Mouse (Mus musculus): Measurements from ENCODE around the gene Olfr1535. TPM values are rescaled to one million over a fixed set of nuclear protein-coding genes. Genes with fewer than 3 reads are reported as not detected.

The Olfr1535 gene
- total RNA-seq (2021): not detected
- long read RNA-seq, experiment 1: 0 reads
- long read RNA-seq, experiment 2: 0 reads

DNA sequence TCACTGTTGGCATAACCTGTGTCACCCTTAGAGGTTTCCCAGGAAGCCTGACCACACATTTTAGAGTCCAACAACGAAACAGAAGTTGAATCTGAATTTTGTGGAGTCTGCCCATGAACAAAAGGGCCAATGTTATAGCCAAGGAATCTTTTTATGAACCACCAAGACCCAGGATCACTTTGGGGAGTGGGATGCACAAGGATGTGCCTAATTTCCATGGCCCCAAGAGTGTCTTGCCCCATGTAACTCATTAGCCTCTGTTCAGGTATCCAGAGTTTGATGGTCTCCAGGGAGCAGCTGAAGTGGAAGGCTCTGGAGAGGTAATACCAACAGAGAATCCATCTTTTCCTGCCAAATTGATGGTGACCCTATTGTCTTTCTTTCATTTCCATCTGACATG lies at the start of gene Olfr1535:
Olfr1535 (minus strand) TSS at position 101 of the 400 bp plus-strand sequence.
- H3K4me3 ChIP-seq: no peak within 1 kb of the TSS
- TF ChIP-seq CTCF (conservative IDR thresholded peaks at IDR 0.05): no peak
- DNase-seq (ENCODE audit: low spot score in 2 of 2): no peak
- no peak within 1 kb of the TSS for H3K27ac ChIP-seq

- TF ChIP-seq CTCF (conservative IDR thresholded peaks at IDR 0.05): no peak
These were observed 31.9 kb upstream of the Olfr1535 start for GRCm38 (mm10) chr13:21591618-21592017.

DNA sequence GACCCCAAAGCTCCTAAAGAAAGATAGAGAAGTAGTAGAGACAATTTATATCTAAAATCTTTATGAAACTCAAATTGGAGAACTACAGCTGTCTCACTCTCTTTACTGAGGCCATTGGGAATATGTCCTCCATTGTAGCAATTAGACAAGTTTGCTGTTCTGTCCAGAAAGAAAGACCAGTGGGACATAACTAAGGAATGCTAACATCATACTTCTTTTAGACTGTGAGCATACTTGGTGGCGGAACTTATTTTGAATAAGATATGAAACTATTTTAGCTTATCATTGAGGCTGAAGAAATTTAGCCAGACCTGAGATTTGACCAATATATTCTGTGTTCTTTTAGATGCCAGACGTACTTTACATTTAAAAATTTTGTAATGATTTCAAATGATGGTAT lies 22.0 kb upstream of the Olfr1535 start, which contains the start of gene Olfr1364:
Olfr1364 (minus strand) TSS at position 101 of the 400 bp plus-strand sequence.
- no peak within 1 kb of the TSS for H3K4me3 ChIP-seq
- TF ChIP-seq CTCF (conservative IDR thresholded peaks at IDR 0.05): no peak
- DNase-seq (ENCODE audit: low spot score in 2 of 2): no peak
- no peak within 1 kb of the TSS for H3K27ac ChIP-seq

More at GRCm38 (mm10) chr13:21591618-21592017, 31.9 kb upstream of the Olfr1535 start:
- no peak overlapping the region for H3K4me3 ChIP-seq
- no peak for DNase-seq (ENCODE audit: low spot score in 2 of 2)
- H3K27ac ChIP-seq: no peak overlapping the region

- DNase-seq (ENCODE audit: low spot score in 2 of 2): no peak
- Histone ChIP-seq H3K27ac (no peak overlapping the region), H3K4me3 (no peak overlapping the region)
- TF ChIP-seq CTCF (conservative IDR thresholded peaks at IDR 0.05): no peak
These were observed 9.1 kb downstream of the Olfr1535 start for GRCm38 (mm10) chr13:21550416-21551110.

GRCm38 (mm10) chr13:21549487-21549886 lies 10.2 kb downstream of the Olfr1535 start:
- no peak for DNase-seq (ENCODE audit: low spot score in 2 of 2)
- H3K4me3 ChIP-seq: no peak overlapping the region
- H3K27ac ChIP-seq: no peak overlapping the region
- TF ChIP-seq CTCF (conservative IDR thresholded peaks at IDR 0.05): no peak

GRCm38 (mm10) chr13:21542708-21543107 lies 17.0 kb downstream of the Olfr1535 start, which contains the start of gene Olfr1366:
Olfr1366 (minus strand) TSS chr13:21542808.
- no peak for DNase-seq (ENCODE audit: low spot score in 2 of 2)
- H3K27ac ChIP-seq: no peak within 1 kb of the TSS
- no peak for TF ChIP-seq CTCF (conservative IDR thresholded peaks at IDR 0.05)
- H3K4me3 ChIP-seq: no peak within 1 kb of the TSS

GRCm38 (mm10) chr13:21530781-21531201 lies 28.9 kb downstream of the Olfr1535 start, which contains the start of gene Zkscan8:
Zkscan8 (minus strand) TSS chr13:21531120.
- Histone ChIP-seq H3K27ac (peak within 1 kb of the TSS; percentile 94), H3K4me3 (peak within 1 kb of the TSS; percentile 95)
- peak; percentile 81 to 82 for DNase-seq (ENCODE audit: low spot score in 2 of 2)
- no peak for TF ChIP-seq CTCF (conservative IDR thresholded peaks at IDR 0.05)

DNA sequence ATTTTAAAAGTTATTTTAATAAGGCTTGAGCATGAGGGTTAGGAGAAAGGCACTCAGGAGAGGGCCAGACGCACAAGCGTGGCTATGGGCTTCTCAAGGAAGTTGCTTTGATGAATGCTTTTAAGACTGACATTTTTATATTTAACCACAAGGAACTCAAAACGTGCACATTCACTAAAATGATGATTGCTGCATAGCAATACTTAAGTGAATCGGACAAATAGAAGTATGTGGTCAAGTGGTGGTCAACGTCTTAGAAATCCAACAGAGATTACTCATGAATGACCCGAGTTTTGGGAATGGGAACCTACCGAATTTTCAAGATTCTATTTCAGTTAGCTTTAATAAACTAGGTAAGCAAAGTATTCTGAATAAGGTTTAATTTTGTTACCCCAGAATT lies 29.6 kb downstream of the Olfr1535 start:
- TF ChIP-seq CTCF (conservative IDR thresholded peaks at IDR 0.05): no peak
- DNase-seq (ENCODE audit: low spot score in 2 of 2): no peak
- Histone ChIP-seq H3K4me3 (peak overlapping the region; percentile 95), H3K27ac (no peak overlapping the region)

DNA sequence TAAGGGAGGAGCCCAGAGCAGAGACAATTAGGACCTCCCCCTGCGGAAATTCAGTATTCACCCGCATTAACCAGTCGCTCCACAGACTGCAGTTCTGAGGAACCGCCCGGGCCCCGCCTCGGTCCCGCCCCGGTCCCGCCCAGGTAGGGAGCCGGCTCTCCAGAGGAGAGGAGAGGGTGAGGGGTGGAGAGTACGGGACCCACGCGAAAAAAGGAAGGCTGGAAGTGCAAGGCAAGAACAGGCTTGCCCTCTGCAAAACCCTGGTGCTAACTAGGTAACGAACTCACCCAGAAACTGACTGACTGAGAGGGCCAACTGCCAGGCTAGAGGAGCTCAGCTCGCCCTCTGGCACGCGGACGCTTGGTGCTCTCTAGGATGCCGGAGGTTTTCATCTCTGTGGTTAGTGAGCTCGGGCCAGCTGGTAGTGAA lies 53.5 kb downstream of the Olfr1535 start:
- peak; percentile 79 to 83 for DNase-seq (ENCODE audit: low spot score in 2 of 2)
- H3K4me3 ChIP-seq: peak overlapping the region; percentile 66
- TF ChIP-seq CTCF (conservative IDR thresholded peaks at IDR 0.05): no peak
- peak overlapping the region; percentile 88 for H3K27ac ChIP-seq

Other genes starting within 250 kb of the Olfr1535 start
- not detected for gene Gpx6, start 247.8 kb downstream of the Olfr1535 start, total RNA-seq (2021)
- not detected for gene Olfr1367, start 213.0 kb downstream of the Olfr1535 start, total RNA-seq (2021)
- gene Zscan12, start 197.1 kb downstream of the Olfr1535 start, total RNA-seq (2021): 1 to 10 TPM; 9.4 to 10.0 TPM
- gene Zkscan3, start 157.1 kb downstream of the Olfr1535 start, total RNA-seq (2021): 10 to 100 TPM; 36.0 to 43.5 TPM
- gene Pgbd1, start 118.8 kb downstream of the Olfr1535 start, total RNA-seq (2021): 1 to 10 TPM; 1.1 to 1.6 TPM
- 10 to 100 TPM; 55.4 to 55.9 TPM for gene Zscan26, start 106.2 kb downstream of the Olfr1535 start, total RNA-seq (2021)
- under 1 TPM; 0.56 to 0.92 TPM for gene Nkapl, start 91.4 kb downstream of the Olfr1535 start, total RNA-seq (2021)
- gene Zkscan4, start 81.0 kb downstream of the Olfr1535 start, total RNA-seq (2021): 1 to 10 TPM; 6.5 TPM
- not detected for gene Gm10065, start 80.5 kb downstream of the Olfr1535 start, total RNA-seq (2021)
- gene AK157302, start 64.7 kb downstream of the Olfr1535 start, total RNA-seq (2021): 10 to 100 TPM; 19.4 to 21.2 TPM
- gene Gm11273, start 58.5 kb downstream of the Olfr1535 start, total RNA-seq (2021): 10 to 100 TPM; 59.2 to 60.9 TPM
- 10 to 100 TPM; 20.2 to 23.4 TPM for gene Zkscan8, start 28.8 kb downstream of the Olfr1535 start, total RNA-seq (2021)
- gene Olfr1366, start 17.1 kb downstream of the Olfr1535 start, total RNA-seq (2021): not detected
- not detected for gene Olfr1364, start 21.9 kb upstream of the Olfr1535 start, total RNA-seq (2021)
- not detected for gene Olfr1362, start 54.1 kb upstream of the Olfr1535 start, total RNA-seq (2021)
- not detected for gene Olfr11, start 82.6 kb upstream of the Olfr1535 start, total RNA-seq (2021)
- not detected for gene Olfr1361, start 103.5 kb upstream of the Olfr1535 start, total RNA-seq (2021)
- not detected for gene Olfr1360, start 117.5 kb upstream of the Olfr1535 start, total RNA-seq (2021)
- not detected for gene Olfr1359, start 138.2 kb upstream of the Olfr1535 start, total RNA-seq (2021)
- gene Hist1h2bl, start 156.2 kb upstream of the Olfr1535 start, total RNA-seq (2021): 10 to 100 TPM; 25.0 to 36.7 TPM
- gene Hist1h2ai, start 156.5 kb upstream of the Olfr1535 start, total RNA-seq (2021): 10 to 100 TPM; 27.6 to 54.9 TPM
- 10 to 100 TPM; 51.3 to 58.2 TPM for gene Hist1h3h, start 157.8 kb upstream of the Olfr1535 start, total RNA-seq (2021)
- gene Hist1h2bm, start 162.2 kb upstream of the Olfr1535 start, total RNA-seq (2021): 1 to 10 TPM; 4.2 to 8.2 TPM
- gene Hist1h4j, start 175.2 kb upstream of the Olfr1535 start, total RNA-seq (2021): 10 to 100 TPM; 16.7 to 19.3 TPM
- 100 to 1,000 TPM; 269 to 298 TPM for gene Hist1h4k, start 190.6 kb upstream of the Olfr1535 start, total RNA-seq (2021)
- 10 to 100 TPM; 15.1 TPM for gene Hist1h2ak, start 193.9 kb upstream of the Olfr1535 start, total RNA-seq (2021)
- 1 to 10 TPM; 8.3 to 9.4 TPM for gene Hist1h2bn, start 194.2 kb upstream of the Olfr1535 start, total RNA-seq (2021)
- gene Hist1h1b, start 220.7 kb upstream of the Olfr1535 start, total RNA-seq (2021): 1 to 10 TPM; 6.3 to 8.1 TPM
- gene Hist1h3i, start 223.5 kb upstream of the Olfr1535 start, total RNA-seq (2021): 10 to 100 TPM; 61.0 to 71.7 TPM
- 1 to 10 TPM in 1 of 2 experiments, not detected in 1; 2.8 TPM for gene Hist1h2an, start 227.3 kb upstream of the Olfr1535 start, total RNA-seq (2021)
- gene Hist1h2bp, start 227.6 kb upstream of the Olfr1535 start, total RNA-seq (2021): 1 to 10 TPM; 6.8 to 8.1 TPM